Mouse (Mus musculus) testis, adult 2 months (tissue): ENCODE data around the gene Lbx2. TPM values are rescaled to one million over a fixed set of nuclear protein-coding genes. Genes with fewer than 3 reads are reported as not detected.

Experiments
- H3K27ac ChIP-seq: fragments of 200-500 bp; 2 replicates; pipeline ENCODE4 v1.5.1; 2012; ENCODE audit warnings: low read depth, low read length; ENCODE audit not compliant: control insufficient read depth, insufficient read depth
- H3K27me3 ChIP-seq: fragments of 200-500 bp; 2 replicates; pipeline ENCODE4 v1.6.1; 2012; ENCODE audit warnings: mild to moderate bottlenecking, low read length, moderate library complexity; ENCODE audit not compliant: control insufficient read depth, insufficient read depth
- H3K36me3 ChIP-seq: fragments of 200-500 bp; 2 replicates; pipeline ENCODE4 v1.6.1; 2012; ENCODE audit warnings: mild to moderate bottlenecking, low read length; ENCODE audit not compliant: control insufficient read depth, insufficient read depth
- H3K4me1 ChIP-seq: fragments of 200-500 bp; 2 replicates; pipeline ENCODE4 v1.6.1; 2012; ENCODE audit warnings: low read length; ENCODE audit not compliant: control insufficient read depth, insufficient read depth
- H3K4me3 ChIP-seq: fragments of 200-500 bp; 2 replicates; pipeline ENCODE4 v1.5.1; 2012; ENCODE audit warnings: low read depth, mild to moderate bottlenecking, low read length, moderate library complexity, mixed read lengths; ENCODE audit not compliant: control insufficient read depth
- CTCF ChIP-seq: fragments of 200-500 bp; IDR thresholded peaks from 2 replicates; pipeline ENCODE4 v1.5.1; 2012; ENCODE audit warnings: low read depth, mild to moderate bottlenecking, inconsistent platforms, low read length, moderate library complexity; ENCODE audit not compliant: control insufficient read depth, insufficient read depth, insufficient replicate concordance
- POLR2A ChIP-seq: fragments of 200-500 bp; IDR thresholded peaks from 2 replicates; pipeline ENCODE4 v1.6.1; 2012; ENCODE audit warnings: low read depth, mild to moderate bottlenecking, inconsistent platforms, low read length, moderate library complexity; ENCODE audit not compliant: control insufficient read depth
- polyA plus RNA-seq: library from polyadenylated mRNA; depleted of rRNA; stranded (reverse); fragments of >200 nt; gene quantifications from 2 replicates; pipeline ENCODE4 v1.2.3, GENCODE M21; 2012

The Lbx2 gene
- polyA plus RNA-seq, 1 experiment: 0.25 TPM

GRCm38 (mm10) chr6:83083497-83083896 is 2.7 kb upstream of the Lbx2 start:
- Histone ChIP-seq H3K27ac (no peak overlapping the region), H3K4me3 (no peak overlapping the region), H3K36me3 (no peaks in the 10 kb centered on the region; the same call in 1 of the 2 replicates), H3K4me1 (peaks cover 16% of the 10 kb centered on the region), H3K27me3 (no peaks in the 10 kb centered on the region; the same call in 1 of the 2 replicates)
- TF ChIP-seq CTCF (no peak), POLR2A (no peak)

GRCm38 (mm10) chr6:83084477-83084876 is 1.7 kb upstream of the Lbx2 start:
- H3K4me1 ChIP-seq: peaks cover 12% of the 10 kb centered on the region
- no peak overlapping the region for H3K4me3 ChIP-seq
- TF ChIP-seq CTCF (no peak), POLR2A (no peak)
- H3K36me3 ChIP-seq: no peaks in the 10 kb centered on the region; the same call in 1 of the 2 replicates
- no peaks in the 10 kb centered on the region; the same call in 1 of the 2 replicates for H3K27me3 ChIP-seq
- H3K27ac ChIP-seq: no peak overlapping the region

GRCm38 (mm10) chr6:83087205-83087925 is 1.2 kb downstream of the Lbx2 start:
- H3K27ac ChIP-seq: no peak overlapping the region
- TF ChIP-seq CTCF: no peak
- no peak for TF ChIP-seq POLR2A
- no peaks in the 10 kb centered on the region for H3K36me3 ChIP-seq
- no peaks in the 10 kb centered on the region; the same call in 1 of the 2 replicates for H3K27me3 ChIP-seq
- peaks cover 12% of the 10 kb centered on the region for H3K4me1 ChIP-seq
- peak overlapping the region; percentile 42 for H3K4me3 ChIP-seq

- Histone ChIP-seq H3K4me3 (no peak overlapping the region; the same call in 1 of the 2 replicates), H3K27ac (no peak overlapping the region), H3K27me3 (no peaks in the 10 kb centered on the region; the same call in 1 of the 2 replicates), H3K36me3 (no peaks in the 10 kb centered on the region), H3K4me1 (peaks cover 12% of the 10 kb centered on the region)
- TF ChIP-seq POLR2A (no peak), CTCF (no peak)
Measured at GRCm38 (mm10) chr6:83087926-83088260, 1.7 kb downstream of the Lbx2 start.

- no peaks in the 10 kb centered on the region; the same call in 1 of the 2 replicates for H3K27me3 ChIP-seq
- peaks cover 4% of the 10 kb centered on the region for H3K4me1 ChIP-seq
- H3K27ac ChIP-seq: no peak overlapping the region
- TF ChIP-seq POLR2A (no peak), CTCF (no peak)
- no peak overlapping the region for H3K4me3 ChIP-seq
- H3K36me3 ChIP-seq: no peaks in the 10 kb centered on the region
Measured at GRCm38 (mm10) chr6:83092416-83093127, 6.4 kb downstream of the Lbx2 start.

- Histone ChIP-seq H3K4me1 (peaks cover 4% of the 10 kb centered on the region), H3K36me3 (no peaks in the 10 kb centered on the region), H3K27ac (no peak overlapping the region), H3K4me3 (no peak overlapping the region), H3K27me3 (no peaks in the 10 kb centered on the region)
- TF ChIP-seq CTCF: no peak
- no peak for TF ChIP-seq POLR2A
Measured at GRCm38 (mm10) chr6:83095968-83096367, 9.8 kb downstream of the Lbx2 start.

GRCm38 (mm10) chr6:83098411-83098810 is 12.2 kb downstream of the Lbx2 start:
- no peaks in the 10 kb centered on the region for H3K27me3 ChIP-seq
- H3K27ac ChIP-seq: 0 out of 2 replicates have a peak overlapping the region, but pooled peaks have one; percentile 0

More at GRCm38 (mm10) chr6:83098411-83098810, 12.2 kb downstream of the Lbx2 start:
- no peak for TF ChIP-seq POLR2A
- TF ChIP-seq CTCF: no peak
- Histone ChIP-seq H3K4me1 (peaks cover 18% of the 10 kb centered on the region), H3K4me3 (no peak overlapping the region), H3K36me3 (no peaks in the 10 kb centered on the region)
